Mouse (Mus musculus): Measurements from ENCODE around the gene Pcsk7.

The Pcsk7 gene

DNA sequence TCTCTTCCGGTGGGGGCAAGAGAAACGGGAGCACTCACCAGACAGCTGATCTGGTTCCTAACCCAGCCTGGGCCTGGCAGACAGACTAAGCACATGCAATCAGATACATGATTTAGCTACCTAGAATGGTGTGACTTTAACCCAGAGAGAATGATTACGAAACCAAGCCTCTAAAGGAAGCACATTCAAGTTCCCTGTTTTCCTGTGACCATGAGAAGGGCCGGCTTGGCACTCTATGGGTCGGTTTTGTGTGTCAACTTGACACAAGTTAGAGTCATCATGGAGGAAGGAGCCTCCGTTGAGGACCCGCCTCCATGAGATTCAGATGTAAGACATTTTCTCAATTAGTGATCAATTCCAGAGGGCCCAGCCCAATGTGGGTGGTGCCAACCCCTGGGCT lies 53.4 kb downstream of the Pcsk7 start:
- peak; percentile 76 for DNase-seq (ENCODE audit: extremely low read depth, low read depth, low spot score)

DNA sequence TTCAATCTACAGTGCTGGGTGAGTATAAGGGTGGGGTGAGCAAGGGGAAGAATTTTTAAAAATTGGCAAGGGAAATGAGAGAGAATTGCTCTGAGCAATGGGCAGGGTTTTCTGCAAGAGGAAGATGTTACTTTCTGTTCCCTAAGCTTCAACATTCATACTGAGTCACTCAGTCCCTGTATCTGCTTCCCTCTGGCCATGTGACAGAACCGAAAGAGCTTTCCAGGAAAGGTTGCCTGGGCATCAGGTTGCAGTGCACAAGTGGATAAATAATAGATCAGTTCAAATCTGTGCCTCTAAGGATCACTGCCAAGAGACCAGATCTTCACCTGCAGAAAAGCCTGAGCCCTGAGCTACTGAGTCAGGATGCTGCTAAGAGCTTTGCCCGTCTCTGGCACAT lies 55.6 kb downstream of the Pcsk7 start:
- DNase-seq (ENCODE audit: extremely low read depth, low read depth, low spot score), result no peak

DNA sequence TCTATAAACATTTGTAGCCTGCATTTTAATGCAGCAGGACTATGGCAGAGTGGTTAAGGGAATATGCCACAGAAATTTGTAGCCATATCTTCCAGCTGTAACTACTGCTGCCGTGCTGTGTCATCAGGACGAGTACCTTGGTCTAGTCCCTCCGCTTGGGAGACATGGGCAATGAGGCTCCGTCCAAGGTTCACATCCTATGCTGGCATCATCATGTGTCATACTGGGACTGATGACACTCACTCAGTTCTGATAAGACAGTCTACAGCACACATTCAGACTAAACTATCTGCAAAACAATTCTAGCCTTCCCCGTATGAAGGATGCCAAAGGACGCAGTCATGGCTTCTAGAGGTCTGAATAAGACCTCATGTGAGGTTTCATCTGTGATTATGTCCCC lies 57.3 kb downstream of the Pcsk7 start:
- DNase-seq (ENCODE audit: extremely low read depth, low read depth, low spot score), result no peak

DNA sequence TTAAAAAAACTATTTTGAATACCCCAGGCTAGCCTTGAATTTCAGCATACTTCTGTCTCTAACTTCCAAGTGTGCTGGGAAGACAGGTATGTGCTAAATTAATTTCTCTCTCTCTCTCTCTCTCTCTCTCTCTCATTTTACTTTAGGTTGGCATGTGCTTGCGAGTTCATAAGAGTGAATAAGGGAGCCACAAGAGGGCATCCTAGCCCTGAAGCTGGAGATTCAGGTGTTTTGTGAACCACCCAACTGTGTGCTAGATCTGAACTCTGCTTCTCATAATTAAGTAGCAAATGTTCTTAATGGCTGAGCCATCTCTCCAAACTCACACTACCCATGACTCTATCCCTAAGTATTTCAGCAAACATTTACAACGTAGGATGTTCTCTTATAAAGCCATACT lies 70.6 kb downstream of the Pcsk7 start:
- DNase-seq (ENCODE audit: extremely low read depth, low read depth, low spot score), result no peak

Measured in fat pad, adult 2 months (tissue).